Mouse (Mus musculus) forebrain, embryonic 16.5 days (tissue): Measurements from ENCODE around the gene Siglece. TPM values are rescaled to one million over a fixed set of nuclear protein-coding genes. Genes with fewer than 3 reads are reported as not detected.
"Not testable (repeated sequence)": the region's sequence is repeated elsewhere in the genome, so short reads cannot be mapped to it uniquely, and the experiment has no call there.

Experiments
- ATAC-seq: fragments of 200-750 bp; cut with Nextera tagmentation; 2 replicates; pipeline ENCODE4 v1.8.0; 2017; ENCODE audit warnings: mild to moderate bottlenecking, moderate library complexity
- H3K27ac ChIP-seq: fragments of 300-500 bp; sonication (generic); 2 replicates; pipeline ENCODE4 v1.5.1; 2014; ENCODE audit warnings: low read length, control low read depth
- H3K27me3 ChIP-seq: fragments of 300-500 bp; sonication (generic); replicated peaks from 2 replicates; pipeline ENCODE4 v1.6.1; 2014; ENCODE audit warnings: low read length; ENCODE audit not compliant: control insufficient read depth, insufficient read depth
- H3K36me3 ChIP-seq: fragments of 300-500 bp; sonication (generic); 2 replicates; pipeline ENCODE4 v1.6.1; 2014; ENCODE audit not compliant: control insufficient read depth, insufficient read depth
- H3K4me1 ChIP-seq: fragments of 300-500 bp; sonication (generic); replicated peaks from 2 replicates; pipeline ENCODE4 v1.6.1; 2014; ENCODE audit warnings: low read length; ENCODE audit not compliant: control insufficient read depth, insufficient read depth
- H3K4me2 ChIP-seq: fragments of 300-500 bp; sonication (generic); 2 replicates; pipeline ENCODE4 v1.6.1; 2014; ENCODE audit warnings: mild to moderate bottlenecking, low read length, control low read depth
- H3K4me3 ChIP-seq: fragments of 300-500 bp; sonication (generic); replicated peaks from 2 replicates; pipeline ENCODE4 v1.5.1; 2014; ENCODE audit warnings: mild to moderate bottlenecking, low read length, control low read depth
- H3K9ac ChIP-seq: fragments of 300-500 bp; sonication (generic); replicated peaks from 2 replicates; pipeline ENCODE4 v1.6.1; 2014; ENCODE audit warnings: low read depth, low read length, control low read depth
- H3K9me3 ChIP-seq: fragments of 300-500 bp; sonication (generic); 2 replicates; pipeline ENCODE4 v1.6.1; 2016; ENCODE audit warnings: low read length; ENCODE audit not compliant: control insufficient read depth
- WGBS: fragments of 180-500 bp; shearing (Covaris S2); extraction: QIAGEN DNeasy Blood & Tissue Kit; methylation state at CpG from one replicate; pipeline ENCODE4 v1.1.7; 2014; 5-methylcytosine and 5-hydroxymethylcytosine counted together
- polyA plus RNA-seq: library from polyadenylated mRNA; unstranded; fragments of >200 nt; fragmentation: Nextera tagmentation; extraction: Ambion mirVana; gene quantifications from 2 replicates; pipeline ENCODE4 v1.2.1, GENCODE M21; 2015

Siglece gene
- polyA plus RNA-seq: 0.12 and 0.29 TPM in 2 replicates

DNA sequence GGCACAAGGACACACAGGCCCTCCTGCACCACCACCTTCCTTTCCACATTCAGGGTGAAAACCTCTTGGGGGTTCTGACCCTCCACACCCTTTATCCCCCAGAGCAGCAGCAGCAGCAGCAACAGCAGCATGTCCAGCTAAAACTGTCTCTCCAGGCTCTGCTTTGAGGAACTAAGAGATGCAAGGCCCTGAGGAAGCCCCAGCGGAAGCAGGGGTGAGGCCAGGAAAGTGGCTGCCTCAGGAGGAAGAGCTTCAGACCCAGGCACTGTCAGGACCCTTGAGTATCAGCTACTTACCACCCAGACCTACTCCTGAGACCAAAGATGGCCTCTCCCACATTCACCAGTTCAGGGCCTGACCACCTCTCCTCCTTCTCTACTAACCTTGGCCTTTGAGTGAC, at the start of gene Siglece:
TSS of gene Siglece (minus strand) at position 160 of the 400 bp plus-strand sequence.
- Histone ChIP-seq H3K4me2 (no peak within 1 kb of the TSS), H3K9me3 (no peaks in the 10 kb centered on the region), H3K27ac (no peak within 1 kb of the TSS), H3K36me3 (no peaks in the 10 kb centered on the region), H3K4me3 (no peak within 1 kb of the TSS), H3K9ac (no peak within 1 kb of the TSS), H3K4me1 (no peaks in the 10 kb centered on the region), H3K27me3 (no peaks in the 10 kb centered on the region)
- 81% methylated on average over 1 of the region's 1 CpGs for WGBS
- no peak for ATAC-seq

DNA sequence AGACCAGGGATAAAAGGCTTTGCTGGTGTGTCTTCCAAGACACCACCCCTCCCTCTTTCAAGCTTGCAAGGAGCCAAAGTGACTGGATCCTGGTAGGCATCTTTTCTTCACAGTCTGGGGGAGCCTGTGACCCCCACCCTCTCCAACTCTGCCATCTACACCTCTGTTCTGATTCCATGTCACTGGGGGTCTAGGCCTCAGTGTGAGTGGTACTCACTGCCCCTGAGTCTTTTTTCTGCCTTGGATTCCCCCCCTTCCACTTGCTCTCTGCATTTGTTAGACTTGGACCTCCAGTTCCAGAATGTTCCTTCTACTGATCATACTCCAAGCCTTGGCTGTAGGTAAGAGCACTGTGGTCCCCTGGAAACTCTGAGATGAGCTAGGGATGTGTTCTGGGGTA, 30.2 kb upstream of the Siglece start, which contains the start of gene Klk14:
TSS of gene Klk14 (plus strand) at position 301 of the 400 bp plus-strand sequence.
- ATAC-seq: no peak
- H3K4me3 ChIP-seq: no peak within 1 kb of the TSS
- no peak within 1 kb of the TSS for H3K9ac ChIP-seq
- H3K27me3 ChIP-seq: no peaks in the 10 kb centered on the region
- H3K9me3 ChIP-seq: no peaks in the 10 kb centered on the region
- H3K36me3 ChIP-seq: no peaks in the 10 kb centered on the region
- no peak within 1 kb of the TSS for H3K27ac ChIP-seq
- no peaks in the 10 kb centered on the region for H3K4me1 ChIP-seq
- H3K4me2 ChIP-seq: no peak within 1 kb of the TSS

DNA sequence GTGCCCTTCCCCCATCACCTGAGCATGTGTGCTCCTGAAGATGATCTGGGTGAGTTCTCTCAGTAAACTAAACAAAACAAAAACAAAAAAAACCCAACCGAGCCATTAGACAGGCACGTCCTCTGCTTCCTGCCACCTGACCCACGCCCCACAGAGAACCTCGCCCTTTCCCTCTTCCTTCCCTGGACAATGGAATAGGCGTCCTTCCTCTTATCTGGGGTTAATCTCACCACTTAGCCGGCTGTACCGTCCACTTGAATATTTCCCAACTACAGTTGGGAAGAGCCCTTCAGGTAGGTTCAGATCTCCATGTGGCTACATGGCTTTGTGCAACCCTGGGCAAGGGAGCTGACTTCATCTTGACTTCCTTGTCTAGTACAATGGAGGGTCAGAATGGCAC, 25.1 kb upstream of the Siglece start:
- Histone ChIP-seq H3K4me3 (no peak overlapping the region), H3K4me2 (no peak overlapping the region), H3K4me1 (no peaks in the 10 kb centered on the region), H3K9me3 (no peaks in the 10 kb centered on the region), H3K27me3 (no peaks in the 10 kb centered on the region), H3K27ac (no peak overlapping the region), H3K9ac (no peak overlapping the region), H3K36me3 (no peaks in the 10 kb centered on the region)
- ATAC-seq: no peak
- WGBS: 83% methylated on average over 7 of the region's 7 CpGs

DNA sequence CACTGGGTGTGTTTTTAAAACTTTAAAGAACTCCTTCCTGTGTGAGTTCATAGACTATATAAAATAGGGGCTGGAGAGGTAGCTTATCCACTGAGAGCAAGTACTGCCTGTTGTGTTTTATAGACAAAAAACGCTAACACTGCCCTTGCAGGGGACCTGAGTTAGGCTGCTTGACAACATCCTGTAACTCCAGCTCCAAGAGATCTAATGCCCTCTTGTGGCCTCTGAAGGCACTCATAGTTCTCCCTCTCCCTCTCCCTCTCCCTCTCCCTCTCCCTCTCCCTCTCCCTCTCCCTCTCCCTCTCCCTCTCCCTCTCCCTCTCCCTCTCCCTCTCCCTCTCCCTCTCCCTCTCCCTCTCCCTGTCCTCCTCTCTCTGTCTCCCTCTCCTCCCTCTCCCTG, 22.6 kb upstream of the Siglece start:
- not testable (repeated sequence) for H3K36me3 ChIP-seq, H3K9ac ChIP-seq, H3K27ac ChIP-seq, H3K9me3 ChIP-seq, H3K4me3 ChIP-seq, ATAC-seq, H3K27me3 ChIP-seq, H3K4me2 ChIP-seq, H3K4me1 ChIP-seq
- WGBS: 29% methylated on average over 1 of the region's 1 CpGs

DNA sequence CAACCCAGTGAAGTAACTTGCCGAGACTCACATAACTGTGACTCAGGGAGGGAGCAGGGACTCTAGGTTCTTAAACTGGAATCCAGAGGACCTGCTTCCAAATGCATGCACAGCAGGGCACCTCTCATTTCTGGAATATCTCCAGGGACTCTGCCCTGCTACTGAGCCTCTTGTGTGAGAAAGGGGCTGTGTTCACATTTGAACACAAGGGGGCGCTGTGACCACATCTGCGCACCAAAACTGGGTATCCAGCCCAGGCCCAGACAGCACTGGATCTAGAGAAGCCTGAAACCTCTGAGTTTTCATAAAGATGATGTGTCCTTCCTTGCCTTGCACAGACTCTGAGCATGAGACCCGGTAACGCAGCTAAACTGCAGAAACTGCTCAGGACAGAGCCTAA, 21.0 kb upstream of the Siglece start:
- 21% methylated on average over 5 of the region's 5 CpGs for WGBS
- Histone ChIP-seq H3K4me3 (no peak overlapping the region), H3K9me3 (no peaks in the 10 kb centered on the region), H3K4me2 (no peak overlapping the region), H3K9ac (no peak overlapping the region), H3K36me3 (peaks cover 25% of the 10 kb centered on the region), H3K27me3 (no peaks in the 10 kb centered on the region), H3K4me1 (no peaks in the 10 kb centered on the region), H3K27ac (no peak overlapping the region)
- no peak for ATAC-seq

DNA sequence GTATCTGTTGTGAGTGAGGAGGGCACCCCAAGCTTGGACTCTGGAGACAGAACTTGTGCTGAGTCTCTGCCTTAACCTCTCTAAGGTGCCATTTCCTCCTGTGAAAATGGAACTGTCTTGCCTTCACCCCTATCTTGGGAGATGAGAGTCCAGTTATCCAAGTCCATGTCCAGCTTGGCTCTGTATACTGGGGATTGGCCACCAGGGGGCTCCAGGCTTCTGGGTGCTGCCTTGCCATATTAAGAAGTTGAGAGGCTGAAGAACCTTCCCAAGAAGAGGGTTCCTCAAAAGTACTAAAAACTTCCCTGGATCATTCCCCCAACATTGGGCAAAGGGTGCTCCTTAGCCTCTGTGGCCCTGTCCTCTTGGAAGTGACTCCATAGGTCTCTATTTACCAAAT, 18.6 kb upstream of the Siglece start:
- H3K9me3 ChIP-seq: no peaks in the 10 kb centered on the region
- H3K9ac ChIP-seq: no peak overlapping the region
- ATAC-seq: no peak
- H3K4me2 ChIP-seq: no peak overlapping the region
- H3K27me3 ChIP-seq: no peaks in the 10 kb centered on the region
- H3K27ac ChIP-seq: no peak overlapping the region
- H3K36me3 ChIP-seq: peaks cover 36% of the 10 kb centered on the region
- no peak overlapping the region for H3K4me3 ChIP-seq
- H3K4me1 ChIP-seq: no peaks in the 10 kb centered on the region

DNA sequence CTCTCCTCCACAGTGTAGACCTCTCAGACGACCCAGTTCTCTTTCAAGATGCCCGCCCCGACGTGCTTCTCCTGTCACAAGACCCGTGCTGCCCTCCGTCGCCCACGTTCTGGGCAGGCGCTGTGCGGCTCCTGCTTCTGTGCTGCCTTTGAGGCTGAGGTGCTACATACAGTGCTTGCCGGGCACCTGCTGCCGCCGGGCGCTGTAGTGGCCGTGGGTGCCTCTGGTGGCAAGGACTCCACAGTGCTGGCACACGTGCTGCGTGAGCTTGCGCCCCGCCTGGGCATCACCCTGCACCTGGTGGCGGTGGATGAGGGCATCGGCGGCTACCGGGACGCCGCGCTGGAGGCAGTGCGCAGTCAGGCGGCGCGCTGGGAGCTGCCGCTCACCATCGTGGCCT, 15.1 kb upstream of the Siglece start:
- Histone ChIP-seq H3K27me3 (no peaks in the 10 kb centered on the region), H3K9me3 (no peaks in the 10 kb centered on the region), H3K36me3 (peaks cover 36% of the 10 kb centered on the region), H3K27ac (no peak overlapping the region), H3K9ac (no peak overlapping the region), H3K4me3 (no peak overlapping the region), H3K4me2 (no peak overlapping the region), H3K4me1 (peaks cover 8% of the 10 kb centered on the region)
- 94% methylated on average over 32 of the region's 32 CpGs for WGBS
- no peak for ATAC-seq

DNA sequence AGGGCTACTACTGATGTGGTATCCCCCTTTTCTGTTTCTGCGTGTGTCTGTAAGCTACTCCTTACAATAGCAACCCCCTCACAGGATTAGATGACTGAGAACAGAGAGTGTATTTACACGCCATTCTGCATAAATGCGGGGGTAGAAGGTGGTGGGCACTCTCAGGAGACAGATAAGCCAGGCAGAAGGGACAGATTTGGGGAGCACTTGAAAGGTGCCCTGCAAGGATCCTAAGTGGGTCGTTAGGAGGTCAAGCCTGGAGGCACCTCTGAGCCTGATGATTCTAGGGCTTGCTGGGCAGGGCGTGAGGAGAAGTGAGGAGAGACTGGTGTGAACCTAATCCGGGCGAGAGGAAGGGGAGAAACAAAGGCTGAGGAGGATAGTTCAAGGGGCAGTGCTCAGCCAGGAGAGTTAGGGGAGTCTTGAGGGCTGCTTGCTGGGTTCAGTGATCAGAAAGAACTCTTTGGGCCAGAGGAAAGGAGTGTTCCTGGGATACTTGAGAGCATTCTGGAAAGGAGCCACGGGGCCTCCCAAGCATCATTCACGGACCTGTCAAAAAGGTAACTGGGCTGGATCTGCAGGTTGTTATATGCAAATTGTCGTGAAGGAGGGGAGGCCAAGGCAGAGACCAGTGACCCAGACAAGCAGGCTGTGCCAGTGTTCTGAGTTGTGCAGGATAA, 12.8 kb upstream of the Siglece start:
- H3K4me2 ChIP-seq: peak overlapping the region; percentile 87
- peaks cover 8% of the 10 kb centered on the region for H3K4me1 ChIP-seq
- peak overlapping the region; percentile 54 for H3K4me3 ChIP-seq
- no peaks in the 10 kb centered on the region for H3K9me3 ChIP-seq
- peak overlapping the region; percentile 60 for H3K9ac ChIP-seq
- peaks cover 29% of the 10 kb centered on the region for H3K36me3 ChIP-seq
- no peaks in the 10 kb centered on the region for H3K27me3 ChIP-seq
- no peak overlapping the region for H3K27ac ChIP-seq
- 9% methylated on average over 10 of the region's 10 CpGs for WGBS
- ATAC-seq: peak; percentile 1; the same call in 1 of the 2 replicates

DNA sequence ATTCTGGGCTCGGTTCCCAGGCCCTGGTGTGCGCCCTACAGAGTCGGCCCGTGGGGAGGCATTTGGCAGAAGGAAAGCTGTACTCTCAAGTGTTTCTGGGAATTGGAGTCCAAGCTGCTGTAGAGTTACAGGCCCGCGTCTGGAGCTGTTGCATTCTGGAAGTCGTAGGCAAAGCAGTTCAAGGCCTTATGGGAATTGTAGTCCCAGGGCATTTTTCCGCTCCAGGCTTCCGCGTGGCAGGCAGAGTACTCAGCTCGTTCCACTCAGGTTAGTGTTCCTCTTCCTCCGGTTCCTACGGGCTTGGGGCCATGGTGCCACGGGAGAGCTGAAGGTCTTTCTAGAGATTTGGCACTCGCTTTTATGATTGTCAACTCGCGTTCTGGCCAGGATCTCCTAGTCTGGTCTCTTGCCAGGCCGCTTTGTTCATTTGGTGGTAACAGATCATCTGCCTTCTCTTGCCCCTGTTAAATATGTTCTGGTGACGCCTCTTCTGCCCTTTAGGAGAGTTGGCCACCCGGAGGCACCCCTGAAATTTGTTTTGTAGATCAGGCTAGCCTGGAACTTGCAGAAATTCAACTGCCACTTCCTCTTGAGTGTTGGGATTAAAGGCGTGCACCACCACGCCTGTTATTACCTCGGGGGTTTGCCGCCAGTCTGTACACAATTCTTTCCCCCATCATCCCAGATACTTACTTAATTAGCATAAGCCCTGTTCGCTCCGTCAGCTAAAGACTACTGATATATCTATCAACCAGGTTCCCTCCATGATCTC, 12.0 kb upstream of the Siglece start, which contains the start of gene Ctu1:
TSS of gene Ctu1 (plus strand) at position 208 of the 772 bp plus-strand sequence.
- Histone ChIP-seq H3K36me3 (peaks cover 22% of the 10 kb centered on the region), H3K9ac (peak within 1 kb of the TSS; percentile 60), H3K4me2 (peak within 1 kb of the TSS; percentile 87), H3K4me1 (peaks cover 8% of the 10 kb centered on the region), H3K9me3 (no peaks in the 10 kb centered on the region), H3K27me3 (no peaks in the 10 kb centered on the region), H3K27ac (no peak within 1 kb of the TSS), H3K4me3 (peak within 1 kb of the TSS; percentile 54)
- ATAC-seq: peak; percentile 97
- under 1% methylated on average over 26 of the region's 26 CpGs for WGBS
